Mouse (Mus musculus) mesoderm, embryonic 11.5 days (tissue): Measurements from ENCODE around the gene Pip5k1b.
"Not testable (repeated sequence)": the region's sequence is repeated elsewhere in the genome, so short reads cannot be mapped to it uniquely, and the experiment has no call there.

Experiments
- DNase-seq: peaks from one replicate; pipeline ENCODE4 v3.0.0-alpha.2; 2012; ENCODE audit warnings: low read depth, low spot score

Gene Pip5k1b

GRCm38 (mm10) chr19:24555466-24555903 lies at the start of gene Pip5k1b:
TSS of gene Pip5k1b (minus strand) at chr19:24555872.
- peak; percentile 49 for DNase-seq

GRCm38 (mm10) chr19:24604105-24604504 lies 48.4 kb upstream of the Pip5k1b start:
- DNase-seq, result no peak

GRCm38 (mm10) chr19:24603431-24603830 lies 47.8 kb upstream of the Pip5k1b start:
- no peak for DNase-seq

GRCm38 (mm10) chr19:24586726-24587125 lies 31.1 kb upstream of the Pip5k1b start:
- DNase-seq, result no peak

- no peak for DNase-seq
Observed at GRCm38 (mm10) chr19:24585171-24585570, 29.5 kb upstream of the Pip5k1b start.

- no peak for DNase-seq
Observed at GRCm38 (mm10) chr19:24583956-24584355, 28.3 kb upstream of the Pip5k1b start.

GRCm38 (mm10) chr19:24576125-24576524 lies 20.5 kb upstream of the Pip5k1b start:
- DNase-seq, result no peak

- DNase-seq, result peak; percentile 5
Observed at GRCm38 (mm10) chr19:24571756-24572181, 16.1 kb upstream of the Pip5k1b start.

- DNase-seq, result no peak
Observed at GRCm38 (mm10) chr19:24570969-24571368, 15.3 kb upstream of the Pip5k1b start.

- peak; percentile 64 for DNase-seq
Observed at GRCm38 (mm10) chr19:24557456-24557855, 1.8 kb upstream of the Pip5k1b start.

- DNase-seq, result peak; percentile 22
Observed at GRCm38 (mm10) chr19:24556585-24556966, 904 bp upstream of the Pip5k1b start.

GRCm38 (mm10) chr19:24555904-24556584 lies 372 bp upstream of the Pip5k1b start:
- peak; percentile 73 for DNase-seq

- DNase-seq, result peak; percentile 23
Observed at GRCm38 (mm10) chr19:24554911-24555465, 684 bp downstream of the Pip5k1b start.

GRCm38 (mm10) chr19:24554425-24554824 lies 1.2 kb downstream of the Pip5k1b start:
- no peak for DNase-seq

GRCm38 (mm10) chr19:24553291-24554075 lies 2.2 kb downstream of the Pip5k1b start:
- no peak for DNase-seq

- DNase-seq, result not testable (repeated sequence)
Observed at GRCm38 (mm10) chr19:24552641-24553040, 3.0 kb downstream of the Pip5k1b start.

GRCm38 (mm10) chr19:24551196-24551954 lies 4.3 kb downstream of the Pip5k1b start:
- DNase-seq, result no peak

GRCm38 (mm10) chr19:24550778-24551177 lies 4.9 kb downstream of the Pip5k1b start:
- no peak for DNase-seq

- no peak for DNase-seq
Observed at GRCm38 (mm10) chr19:24550016-24550415, 5.7 kb downstream of the Pip5k1b start.

- no peak for DNase-seq
Observed at GRCm38 (mm10) chr19:24548337-24548736, 7.3 kb downstream of the Pip5k1b start.

- no peak for DNase-seq
Observed at GRCm38 (mm10) chr19:24546153-24546552, 9.5 kb downstream of the Pip5k1b start.
